Mouse (Mus musculus): ENCODE results near the gene Rhou.

Rhou gene

GRCm38 (mm10) chr8:123651390-123652098 lies 2.2 kb upstream of the Rhou start:
- DNase-seq (ENCODE audit: low read depth, low spot score), result no peak

GRCm38 (mm10) chr8:123652641-123653040 lies 1.1 kb upstream of the Rhou start:
- DNase-seq (ENCODE audit: low read depth, low spot score), result no peak

GRCm38 (mm10) chr8:123653994-123654569 lies 353 bp downstream of the Rhou start:
- DNase-seq (ENCODE audit: low read depth, low spot score), result no peak

- DNase-seq (ENCODE audit: low read depth, low spot score), result no peak
Measured at GRCm38 (mm10) chr8:123654763-123655162, 1.0 kb downstream of the Rhou start.

DNA sequence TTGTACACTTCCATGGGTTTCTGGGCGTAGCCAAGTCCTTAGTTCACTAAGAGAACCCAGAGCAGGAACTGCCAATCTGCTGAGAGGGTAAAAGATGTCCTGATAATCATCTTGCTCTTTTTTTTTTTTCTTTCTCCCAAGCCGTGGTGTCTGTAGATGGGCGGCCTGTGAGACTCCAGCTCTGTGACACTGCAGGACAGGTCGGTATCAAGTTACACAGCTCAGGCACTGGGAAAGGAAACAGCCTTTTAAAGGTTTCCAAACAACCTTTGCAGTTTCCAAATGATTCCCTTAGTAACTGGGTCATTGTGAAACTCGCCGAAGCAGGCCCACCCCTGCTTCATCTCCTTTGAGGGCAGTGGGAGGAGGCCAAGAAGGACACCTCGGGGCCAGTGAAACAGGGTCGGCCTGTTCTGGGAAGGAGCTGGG lies 1.6 kb downstream of the Rhou start:
- no peak for DNase-seq (ENCODE audit: low read depth, low spot score)

GRCm38 (mm10) chr8:123657826-123658225 lies 4.1 kb downstream of the Rhou start:
- no peak for DNase-seq (ENCODE audit: low read depth, low spot score)

DNA sequence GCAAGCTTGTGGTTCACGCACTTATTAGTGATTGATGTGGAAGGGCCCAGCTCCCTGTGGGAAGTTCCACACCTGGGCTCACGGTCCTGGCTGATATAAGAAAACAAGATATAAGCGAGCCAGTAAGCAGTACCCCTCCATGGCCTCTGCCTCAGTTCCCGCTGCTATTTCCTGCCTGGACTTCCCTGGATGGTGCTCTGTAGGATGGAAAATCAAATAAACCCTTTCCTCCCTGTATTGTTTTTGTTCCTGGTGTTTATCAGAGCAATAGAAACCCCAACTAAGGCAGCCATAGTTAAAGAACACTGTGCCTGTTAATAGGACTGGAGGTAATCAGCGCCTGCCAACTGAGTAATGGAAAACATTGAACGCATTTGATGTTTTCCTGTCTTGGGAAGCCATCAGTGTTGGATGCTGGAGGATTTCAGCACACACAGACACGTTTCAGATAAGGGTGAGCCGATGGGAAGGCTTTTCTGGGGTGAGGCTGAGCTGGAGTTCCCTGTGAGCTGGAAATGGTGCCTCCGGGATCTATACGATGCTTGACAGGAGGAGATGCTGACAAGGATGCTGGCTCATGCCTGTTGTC lies 5.8 kb downstream of the Rhou start:
- no peak for DNase-seq (ENCODE audit: low read depth, low spot score)

GRCm38 (mm10) chr8:123661515-123661914 lies 7.8 kb downstream of the Rhou start:
- no peak for DNase-seq (ENCODE audit: low read depth, low spot score)

DNA sequence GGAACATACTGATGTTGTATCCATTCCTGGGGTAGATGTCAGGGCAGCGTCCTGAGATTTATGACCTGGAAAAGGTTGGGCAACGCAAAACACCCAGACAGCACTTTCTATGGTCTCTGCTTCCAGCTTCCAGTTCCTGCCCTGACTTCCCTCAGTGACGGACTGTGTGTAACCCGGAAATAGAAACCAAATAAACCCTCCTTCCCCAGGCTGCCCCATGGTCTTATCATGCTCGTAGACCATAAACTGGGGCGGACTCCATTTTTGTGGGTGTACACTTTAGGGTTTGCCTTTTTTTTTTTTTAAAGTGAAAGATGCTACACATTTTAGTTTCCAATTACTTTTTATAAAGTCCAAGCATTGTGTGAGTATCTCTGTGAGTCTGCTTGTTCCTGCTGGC lies 11.9 kb downstream of the Rhou start:
- DNase-seq (ENCODE audit: low read depth, low spot score), result no peak

- DNase-seq (ENCODE audit: low read depth, low spot score), result no peak
Measured at GRCm38 (mm10) chr8:123666832-123667231, 13.1 kb downstream of the Rhou start.

DNA sequence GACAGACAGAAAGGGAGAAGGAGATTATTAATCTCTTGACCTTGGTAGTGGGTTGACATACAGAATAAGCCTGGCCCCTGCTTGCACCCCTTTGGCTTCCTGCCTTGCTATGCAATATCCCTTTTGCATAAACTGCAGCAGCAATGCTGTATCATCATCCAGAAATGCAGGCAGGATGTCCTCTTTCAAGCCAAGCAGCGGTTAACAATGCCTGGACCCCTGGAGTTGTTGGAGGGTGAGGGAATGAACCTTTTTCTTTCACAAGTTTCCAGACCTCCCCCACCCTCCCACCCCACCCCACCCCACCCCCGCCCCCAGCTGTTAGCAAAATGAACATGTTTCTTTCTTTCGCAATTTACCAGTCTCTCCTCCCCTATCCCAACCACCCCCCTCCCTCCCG lies 15.0 kb downstream of the Rhou start:
- DNase-seq (ENCODE audit: low read depth, low spot score), result no peak

DNA sequence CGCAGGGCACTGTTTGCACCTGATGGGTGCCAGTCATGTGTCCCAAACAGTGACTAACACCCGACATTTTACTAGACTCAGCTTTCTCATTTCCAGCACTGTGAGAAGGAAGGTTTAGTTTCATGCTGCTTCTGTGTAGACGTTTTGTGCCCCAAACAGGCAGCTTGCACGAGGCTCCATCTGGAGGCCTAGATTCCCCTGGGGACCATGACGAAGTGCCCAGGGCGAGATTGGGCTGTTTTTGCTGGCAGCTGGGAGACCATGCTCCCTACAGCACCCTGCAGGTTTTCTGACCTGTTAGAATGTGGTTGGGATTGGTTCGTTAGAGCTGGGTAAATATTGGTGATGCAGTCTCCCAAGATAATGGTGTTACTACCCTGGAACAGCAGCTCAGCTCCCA lies 17.0 kb downstream of the Rhou start:
- no peak for DNase-seq (ENCODE audit: low read depth, low spot score)

DNA sequence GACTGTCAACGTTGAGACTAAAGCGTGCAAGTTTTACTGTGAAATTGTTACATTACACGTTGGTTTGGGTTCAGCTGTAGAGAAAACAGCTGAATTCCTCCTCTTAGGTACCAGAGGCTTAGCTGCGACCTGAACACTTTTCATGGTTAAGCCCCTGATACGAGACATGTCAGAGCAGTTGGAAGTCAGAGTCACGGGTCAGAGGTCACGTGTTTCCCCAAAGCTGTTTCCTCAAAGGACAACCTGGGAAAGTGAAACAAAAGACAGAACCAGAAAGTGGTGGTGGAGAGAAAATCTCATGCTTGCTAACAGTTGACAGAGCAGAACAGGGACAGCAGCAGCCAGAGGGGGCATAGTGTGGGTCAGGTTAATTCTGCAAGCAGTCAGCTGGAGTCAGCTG lies 17.7 kb downstream of the Rhou start:
- no peak for DNase-seq (ENCODE audit: low read depth, low spot score)

- DNase-seq (ENCODE audit: low read depth, low spot score), result no peak
Measured at GRCm38 (mm10) chr8:123672648-123673047, 18.9 kb downstream of the Rhou start.

- DNase-seq (ENCODE audit: low read depth, low spot score), result no peak
Measured at GRCm38 (mm10) chr8:123675611-123676010, 21.9 kb downstream of the Rhou start.

DNA sequence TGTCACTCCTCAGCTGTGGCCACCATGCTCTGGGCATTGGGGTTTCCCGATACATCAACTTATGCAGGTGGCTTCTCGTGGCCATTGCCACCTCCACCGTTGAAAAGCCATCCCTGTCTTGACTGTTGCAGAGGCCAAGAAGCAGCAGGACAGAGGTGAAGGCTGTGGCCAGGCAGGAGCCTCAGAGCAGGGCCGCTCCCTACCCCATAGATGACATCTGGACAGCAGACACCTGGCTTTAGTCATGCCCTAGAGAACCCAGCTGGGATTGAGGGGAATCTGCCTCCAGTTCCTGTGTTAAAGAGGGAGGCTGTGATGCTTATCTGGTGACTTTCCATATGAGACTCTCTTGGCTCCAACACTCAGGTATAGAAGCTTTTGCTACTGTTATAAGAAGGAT lies 24.7 kb downstream of the Rhou start:
- DNase-seq (ENCODE audit: low read depth, low spot score), result no peak

DNA sequence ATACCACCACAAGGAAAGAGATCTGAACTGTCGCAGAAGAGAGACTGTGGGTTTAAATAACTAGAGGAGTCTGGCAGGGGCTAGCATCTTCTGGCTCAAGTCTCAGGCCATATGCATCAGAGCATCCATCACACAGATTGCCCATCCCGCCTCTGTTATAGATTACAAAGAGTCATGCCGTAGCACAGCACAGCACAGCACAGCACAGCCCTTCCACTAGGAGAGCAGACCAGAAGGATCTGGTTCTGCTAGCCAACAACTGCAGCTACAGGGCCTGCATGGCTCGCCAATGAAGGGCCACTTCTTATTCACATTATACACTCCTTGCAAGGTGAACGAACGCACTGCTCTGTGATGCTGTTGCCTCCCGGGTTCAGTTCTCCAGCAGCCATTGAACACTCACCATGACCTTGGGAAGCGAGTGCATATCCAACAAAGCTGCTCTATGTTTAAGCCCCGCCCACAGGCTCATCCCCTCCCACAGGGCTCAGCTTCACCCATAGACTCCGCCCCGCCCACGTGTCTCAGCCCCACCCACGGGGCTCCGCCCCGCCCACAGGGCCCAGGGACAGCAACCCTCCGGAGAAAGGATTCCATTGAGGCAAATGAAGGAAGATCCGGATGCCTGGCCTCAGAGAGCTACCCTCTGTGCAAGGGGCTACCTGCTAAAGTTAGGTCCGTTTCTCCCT lies 28.5 kb downstream of the Rhou start:
- peak; percentile 15 for DNase-seq (ENCODE audit: low read depth, low spot score)

DNA sequence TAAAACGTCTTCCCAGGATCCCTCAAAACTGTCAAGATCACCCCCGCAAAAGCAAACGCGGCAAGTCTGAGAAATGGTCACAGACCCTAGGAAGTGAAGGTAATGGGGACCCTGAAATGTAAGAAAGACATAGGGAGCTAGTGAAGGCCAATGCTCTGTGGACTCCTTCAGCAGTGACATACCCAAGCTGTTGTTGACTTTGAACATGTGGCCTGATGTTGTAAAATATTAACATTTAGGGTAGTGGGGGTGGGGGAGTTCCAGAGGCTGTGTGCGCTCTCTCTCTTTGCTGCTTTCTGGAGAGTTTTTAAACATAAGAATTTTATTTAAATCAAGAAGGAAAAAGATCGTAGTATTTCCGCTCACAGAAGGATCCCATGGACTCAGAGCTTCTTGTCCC lies 29.6 kb downstream of the Rhou start:
- no peak for DNase-seq (ENCODE audit: low read depth, low spot score)

- DNase-seq (ENCODE audit: low read depth, low spot score), result no peak
Measured at GRCm38 (mm10) chr8:123684806-123685205, 31.1 kb downstream of the Rhou start.

GRCm38 (mm10) chr8:123685477-123685876 lies 31.7 kb downstream of the Rhou start:
- no peak for DNase-seq (ENCODE audit: low read depth, low spot score)

- no peak for DNase-seq (ENCODE audit: low read depth, low spot score)
Measured at GRCm38 (mm10) chr8:123687826-123688225, 34.1 kb downstream of the Rhou start.

DNA sequence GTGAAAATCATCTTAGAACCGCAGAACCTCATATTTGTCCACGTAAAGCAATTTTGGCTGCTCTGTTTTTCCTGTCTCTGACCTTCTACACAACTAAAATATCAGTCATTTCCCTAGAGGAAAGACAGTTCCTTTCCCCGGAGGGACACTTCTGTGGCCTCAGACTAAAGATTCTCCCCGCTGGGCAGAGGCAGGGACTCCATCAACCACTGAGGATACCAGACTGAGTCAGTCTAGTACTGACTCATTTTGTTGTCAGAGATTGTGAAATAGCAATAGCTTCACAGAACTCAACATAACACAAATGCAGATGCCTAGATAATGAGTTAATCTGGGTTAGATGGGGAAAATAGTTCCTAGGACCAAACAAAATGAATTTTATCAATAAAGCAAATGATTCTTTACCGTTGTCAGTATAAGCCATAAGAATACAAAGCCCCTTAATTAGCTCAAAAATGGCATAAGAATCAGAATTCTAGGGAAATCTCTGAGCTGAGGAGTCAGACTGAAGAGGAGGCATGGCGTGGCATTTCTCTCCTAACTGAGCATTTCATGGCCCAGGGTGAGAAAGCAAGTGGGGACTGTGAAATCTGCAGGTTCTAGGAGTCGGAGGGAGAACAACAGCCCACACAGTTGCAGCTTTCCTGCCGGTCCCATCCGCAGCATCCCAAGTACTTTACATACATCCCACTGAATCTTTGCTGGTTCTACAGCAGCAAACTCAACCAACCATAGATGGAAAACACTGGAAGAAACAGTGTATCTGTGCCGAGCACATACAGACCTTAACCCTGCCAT lies 38.6 kb downstream of the Rhou start:
- no peak for DNase-seq (ENCODE audit: low read depth, low spot score)

Measured in c-Kit-negative CD71-positive TER-119-positive erythroid progenitor cells, embryonic 14.5 days (primary cell).